Comparison of ENCODE assay signal across 12 mouse cellular contexts in genomic region chr6:125433704-125434447, GRCm38 (mm10). TPM values are rescaled to one million over a fixed set of nuclear protein-coding genes. Genes with fewer than 3 reads are reported as not detected.
DNase-seq lines count a peak whose midpoint lies in the region; ATAC-seq and TF ChIP-seq lines count a peak whose summit lies in the region.
"Had no signal": no experiment of that assay in that cellular context is flagged by ENCODE, and none has a peak within 500 bp of the region (broad histone marks: within the 10 kb centered on the region; RNA-seq: fewer than 3 reads in every experiment).

No protein-coding gene starts in this region.

- no peak overlapping the region for H3K27ac ChIP-seq in heart, embryonic 15.5 days
- no peak overlapping the region; the same call in 1 of the 2 replicates for H3K27ac ChIP-seq in heart, adult 2 months
- H3K27ac ChIP-seq in intestine, embryonic 16.5 days (ENCODE audit: low read length): no peak overlapping the region
- H3K27ac ChIP-seq: embryonic facial prominence, embryonic 15.5 days; hindbrain, embryonic 10.5 days; layer of hippocampus, adult 2 months had no signal

- no peaks in the 10 kb centered on the region for H3K36me3 ChIP-seq in heart, embryonic 15.5 days
- H3K36me3 ChIP-seq in heart, adult 2 months (ENCODE audit: control insufficient read depth, insufficient read depth, low read length): no peaks in the 10 kb centered on the region
- H3K36me3 ChIP-seq in intestine, embryonic 16.5 days (ENCODE audit: control insufficient read depth, insufficient read depth, low read length): no peaks in the 10 kb centered on the region
- H3K36me3 ChIP-seq in splenic B cell, adult 2 months (ENCODE audit: control insufficient read depth, insufficient read depth, low read length, poor library complexity, severe bottlenecking): no peaks in the 10 kb centered on the region
- H3K36me3 ChIP-seq: embryonic facial prominence, embryonic 15.5 days; hindbrain, embryonic 10.5 days had no signal

- H3K9me3 ChIP-seq in heart, embryonic 15.5 days (replicated peaks): no peaks in the 10 kb centered on the region
- H3K9me3 ChIP-seq in intestine, embryonic 16.5 days (ENCODE audit: control insufficient read depth, low read length): no peaks in the 10 kb centered on the region
- H3K9me3 ChIP-seq: embryonic facial prominence, embryonic 15.5 days; hindbrain, embryonic 10.5 days had no signal

- no peak for DNase-seq in heart, adult 2 months
- DNase-seq in ES-CJ7 (ENCODE audit: low read depth, low spot score): peak; percentile 100
- DNase-seq in splenic B cell, adult 2 months (ENCODE audit: low read depth, low spot score): peak; percentile 27
- DNase-seq in frontal cortex, postnatal 36 days (ENCODE audit: low spot score in 2 of 2): no peak
- no peak for DNase-seq in T-cell, adult 2 months (ENCODE audit: low spot score)
- DNase-seq in gastrocnemius, postnatal 25 days: no peak

- ATAC-seq in heart, embryonic 15.5 days (replicated peaks; ENCODE audit: insufficient number of reproducible peaks, insufficient read depth, low FRiP score, low read depth): peak; percentile 71; the same call in 1 of the 2 replicates
- peak; percentile 84 for ATAC-seq in intestine, embryonic 16.5 days
- ATAC-seq: midbrain, embryonic 16.5 days had no signal

- no peaks in the 10 kb centered on the region; the same call in 1 of the 2 replicates for H3K27me3 ChIP-seq in heart, embryonic 15.5 days
- no peaks in the 10 kb centered on the region for H3K27me3 ChIP-seq in heart, adult 2 months (ENCODE audit: control insufficient read depth, insufficient read depth, low read length)
- H3K27me3 ChIP-seq in intestine, embryonic 16.5 days (replicated peaks; ENCODE audit: control insufficient read depth, insufficient read depth, low read length): no peaks in the 10 kb centered on the region
- H3K27me3 ChIP-seq in splenic B cell, adult 2 months (ENCODE audit: control insufficient read depth, insufficient read depth, low read length, poor library complexity, severe bottlenecking): no peaks in the 10 kb centered on the region
- H3K27me3 ChIP-seq: embryonic facial prominence, embryonic 15.5 days had no signal

- H3K9ac ChIP-seq in heart, embryonic 15.5 days: no peak overlapping the region
- H3K9ac ChIP-seq in heart, adult 2 months (ENCODE audit: low read depth, low read length): no peak overlapping the region
- H3K9ac ChIP-seq in intestine, embryonic 16.5 days (ENCODE audit: low read depth, low read length): no peak overlapping the region
- H3K9ac ChIP-seq: embryonic facial prominence, embryonic 15.5 days had no signal

- peaks cover 18% of the 10 kb centered on the region for H3K4me1 ChIP-seq in heart, embryonic 15.5 days (replicated peaks)
- peaks cover 5% of the 10 kb centered on the region for H3K4me1 ChIP-seq in heart, adult 2 months (ENCODE audit: control insufficient read depth, insufficient read depth, low read length)
- 0 out of 2 replicates have a peak, but pooled peaks cover 4% of the 10 kb centered on the region for H3K4me1 ChIP-seq in intestine, embryonic 16.5 days (ENCODE audit: control insufficient read depth, insufficient read depth, low read length)

- 59% methylated on average over 6 of the region's 6 CpGs for WGBS in heart, embryonic 15.5 days
- WGBS in heart, adult 2 months: 56% methylated on average over 6 of the region's 6 CpGs
- 64% methylated on average over 6 of the region's 6 CpGs for WGBS in intestine, embryonic 16.5 days

- no peak for TF ChIP-seq POLR2A in heart, adult 2 months (IDR thresholded peaks at IDR 0.05; ENCODE audit: insufficient read depth, low read depth, low read length)

- no peaks in the 10 kb centered on the region for H3K79me2 ChIP-seq in heart, adult 2 months (replicated peaks; ENCODE audit: control insufficient read depth, insufficient read depth, low read length)

- intact Hi-C loops in heart, adult 2 months (cut with DNase I): no loop called here

- TF ChIP-seq EP300 in heart, adult 2 months (IDR thresholded peaks at IDR 0.05; ENCODE audit: insufficient read depth, low read depth, low read length): no peak

- TF ChIP-seq CTCF in heart, adult 2 months (IDR thresholded peaks at IDR 0.05): no peak

- H3K4me3 ChIP-seq in heart, embryonic 15.5 days: no peak overlapping the region
- no peak overlapping the region for H3K4me3 ChIP-seq in heart, adult 2 months
- no peak overlapping the region for H3K4me3 ChIP-seq in intestine, embryonic 16.5 days (ENCODE audit: low read length)
- H3K4me3 ChIP-seq: embryonic facial prominence, embryonic 15.5 days; hindbrain, embryonic 10.5 days; layer of hippocampus, adult 2 months had no signal

- no peak overlapping the region for H3K4me2 ChIP-seq in heart, embryonic 15.5 days
- H3K4me2 ChIP-seq in intestine, embryonic 16.5 days (ENCODE audit: low read depth, low read length): no peak overlapping the region
- H3K4me2 ChIP-seq: embryonic facial prominence, embryonic 15.5 days had no signal

RNA-seq across cellular contexts. Expression of gene Plekhg6, which starts 53.3 kb away (rescaled TPM):
- polyA plus RNA-seq in heart, embryonic 15.5 days (2015; fragmentation: Nextera tagmentation; extraction: Ambion mirVana): 0.05 and 0.37 TPM in 2 replicates
- under 1 TPM in 1 of 2 experiments, not detected in 1; 0.08 TPM for total RNA-seq in heart, adult 2 months (2021)
- polyA plus RNA-seq in heart, adult 2 months (2012; rRNA removed): 0.06 and 0.14 TPM in 2 replicates
- polyA plus RNA-seq in intestine, embryonic 16.5 days (2015; fragmentation: Nextera tagmentation; extraction: Ambion mirVana): 13.2 and 19.1 TPM in 2 replicates
- total RNA-seq in gastrocnemius, postnatal 25 days (2021): not detected

Comparison
In these comparisons a context has a peak if more than half of its experiments do, and no peak if none do; other contexts are left out.
1. DNase-seq: peak in ES-CJ7 (single experiment) and splenic B cell, adult 2 months (single experiment); none in heart, adult 2 months (0 of 2), frontal cortex, postnatal 36 days (0 of 2), T-cell, adult 2 months (single experiment) and gastrocnemius, postnatal 25 days (single experiment).
2. RNA of gene Plekhg6, which starts 53.3 kb away (polyA plus RNA-seq): 13.2 to 19.1 TPM in intestine, embryonic 16.5 days; 0.06 to 0.14 TPM in heart, adult 2 months and 0.05 to 0.37 TPM in heart, embryonic 15.5 days; every median in the first group is over 10 times any median in the second.